Mouse (Mus musculus): Measurements from ENCODE around the gene Tmod3.

Gene Tmod3

DNA sequence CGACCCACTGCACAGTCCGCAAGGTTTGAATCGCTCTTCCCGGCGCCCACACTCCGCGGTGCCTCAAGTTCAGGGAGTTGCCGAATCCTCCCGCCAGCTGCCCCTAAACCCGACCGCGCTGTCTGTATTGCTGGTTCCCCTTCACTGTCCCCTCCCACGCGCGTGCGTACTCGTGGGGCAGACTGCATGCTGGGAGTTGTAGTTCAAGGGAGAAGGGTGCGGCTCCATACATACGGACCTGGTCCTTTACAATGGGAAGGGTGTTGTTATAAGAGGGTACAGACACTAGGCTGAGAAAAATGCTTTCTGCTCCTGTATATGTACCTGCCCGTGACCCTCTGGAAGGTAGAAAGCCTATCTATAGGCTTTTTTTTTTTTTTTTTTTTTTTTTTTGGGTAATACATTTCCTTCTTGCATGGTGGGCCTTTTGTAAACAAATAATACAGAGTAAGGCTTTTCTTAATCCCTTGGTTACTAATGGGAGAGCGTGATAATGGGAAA is at the start of gene Tmod3:
Gene Tmod3 (minus strand): TSS at position 146 of the 501 bp plus-strand sequence.
- DNase-seq, result peak; percentile 95

DNA sequence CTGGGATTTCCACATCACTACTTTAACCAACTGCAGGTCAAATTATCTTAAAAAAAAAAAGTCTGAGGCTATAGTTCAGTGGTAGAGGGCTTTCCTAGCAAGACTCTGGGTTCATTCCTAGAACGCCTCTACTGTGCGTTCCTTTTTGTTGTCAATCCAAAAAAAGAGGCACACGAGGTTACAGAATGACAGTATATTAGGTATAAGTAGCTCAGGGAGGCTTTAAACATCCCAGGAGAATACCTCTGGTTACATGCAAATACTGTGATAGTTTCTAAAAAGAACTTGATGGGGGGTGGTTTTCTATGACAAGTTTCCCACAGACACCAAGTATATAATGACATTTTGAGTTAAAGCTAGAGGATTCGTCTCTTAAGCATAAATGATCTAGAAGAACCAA is 48.0 kb upstream of the Tmod3 start:
- no peak for DNase-seq

DNA sequence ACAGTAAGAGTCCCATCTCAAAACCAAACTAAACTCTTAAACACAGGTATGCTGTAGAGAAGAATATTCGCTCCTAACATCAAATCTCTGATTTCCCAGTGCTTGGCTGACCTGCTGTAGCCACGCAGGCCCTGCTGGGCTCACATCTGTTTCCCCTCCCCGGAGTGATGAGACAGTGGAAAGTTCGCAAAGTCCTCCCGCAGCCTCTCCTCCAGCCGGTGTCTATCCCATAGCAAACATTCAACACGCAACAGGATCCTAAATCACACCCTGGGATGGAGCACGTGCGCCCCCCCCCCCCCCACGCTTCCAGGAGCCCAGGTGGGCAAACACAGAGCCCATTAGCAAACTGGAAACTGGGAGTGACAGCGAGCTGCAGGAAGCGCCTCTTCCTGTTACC is 42.1 kb upstream of the Tmod3 start:
- DNase-seq, result no peak

DNA sequence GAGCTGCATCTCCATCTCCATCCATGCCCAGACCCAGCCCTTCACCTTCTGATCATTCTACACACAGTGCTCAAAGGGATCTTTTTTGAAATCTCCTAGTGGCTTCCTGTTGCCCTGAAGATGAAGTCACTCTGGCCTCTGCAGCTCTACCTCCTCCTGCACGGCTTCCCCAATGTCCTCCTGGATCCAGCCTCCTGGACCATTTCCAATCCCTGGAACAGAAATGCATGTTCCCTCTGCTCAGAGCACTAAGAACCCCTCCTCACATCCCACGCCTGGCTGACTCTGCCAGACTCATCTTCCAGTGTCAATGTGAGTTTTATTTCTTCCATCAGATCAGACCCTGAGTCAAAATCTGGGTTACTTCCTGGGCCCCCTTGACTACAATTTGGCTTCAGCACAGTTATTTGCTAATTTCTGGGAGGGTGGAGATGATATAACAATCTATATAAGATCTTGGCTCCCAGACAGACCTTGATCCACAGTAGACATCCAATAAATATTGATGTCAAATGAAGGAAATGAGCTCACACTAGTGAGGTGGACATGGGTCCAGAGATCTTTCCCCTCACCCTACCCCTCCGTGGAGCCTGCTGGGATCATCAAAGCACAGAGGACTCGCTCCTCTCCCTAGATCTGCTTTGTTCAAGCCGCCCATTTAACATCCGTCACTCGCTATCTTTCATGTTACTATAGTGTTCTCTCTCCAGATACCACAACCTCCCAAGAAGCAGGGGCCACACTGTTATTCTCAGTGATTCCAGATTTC is 40.9 kb upstream of the Tmod3 start:
- no peak for DNase-seq

DNA sequence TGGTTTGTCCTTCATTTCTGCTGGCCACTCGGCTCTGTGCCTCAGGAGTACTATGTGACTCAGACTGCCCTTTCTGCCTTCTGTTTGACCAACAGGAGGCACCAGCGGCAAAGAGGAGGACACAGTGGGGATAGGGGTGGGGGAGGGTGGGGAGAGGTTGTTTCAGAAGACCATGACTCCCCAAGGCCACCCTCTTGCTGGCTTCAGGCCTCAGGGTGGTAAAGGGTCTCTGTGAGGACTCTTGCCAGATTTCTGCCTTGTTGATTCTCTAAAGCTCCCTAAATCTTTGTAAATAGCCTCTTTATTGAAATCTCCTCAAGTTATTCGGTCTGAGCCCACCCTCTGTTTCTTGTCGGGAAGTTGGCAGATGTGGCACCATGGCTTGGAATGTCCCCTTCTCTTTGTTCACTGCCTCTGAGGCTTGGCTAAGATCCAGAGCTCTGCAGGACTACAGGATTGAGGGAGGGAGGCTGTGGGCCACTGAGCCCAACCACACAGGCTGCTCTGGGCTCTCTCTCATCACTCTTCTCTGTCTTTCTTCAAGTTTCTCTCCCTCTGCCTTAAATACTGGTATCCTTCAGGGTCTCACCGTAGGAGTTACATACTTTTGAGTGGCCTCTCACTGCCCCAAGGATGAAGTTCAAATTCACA is 39.9 kb upstream of the Tmod3 start:
- DNase-seq, result no peak

GRCm38 (mm10) chr9:75597596-75597995 is 38.1 kb upstream of the Tmod3 start:
- DNase-seq, result no peak

GRCm38 (mm10) chr9:75597036-75597435 is 37.6 kb upstream of the Tmod3 start:
- DNase-seq, result no peak

- no peak for DNase-seq
Measured at GRCm38 (mm10) chr9:75593481-75593880, 34.0 kb upstream of the Tmod3 start.

GRCm38 (mm10) chr9:75589850-75590790 is 30.7 kb upstream of the Tmod3 start:
- no peak for DNase-seq

- DNase-seq, result peak; percentile 13
Measured at GRCm38 (mm10) chr9:75581694-75582350, 22.4 kb upstream of the Tmod3 start.

GRCm38 (mm10) chr9:75579321-75579720 is 19.9 kb upstream of the Tmod3 start:
- no peak for DNase-seq

DNA sequence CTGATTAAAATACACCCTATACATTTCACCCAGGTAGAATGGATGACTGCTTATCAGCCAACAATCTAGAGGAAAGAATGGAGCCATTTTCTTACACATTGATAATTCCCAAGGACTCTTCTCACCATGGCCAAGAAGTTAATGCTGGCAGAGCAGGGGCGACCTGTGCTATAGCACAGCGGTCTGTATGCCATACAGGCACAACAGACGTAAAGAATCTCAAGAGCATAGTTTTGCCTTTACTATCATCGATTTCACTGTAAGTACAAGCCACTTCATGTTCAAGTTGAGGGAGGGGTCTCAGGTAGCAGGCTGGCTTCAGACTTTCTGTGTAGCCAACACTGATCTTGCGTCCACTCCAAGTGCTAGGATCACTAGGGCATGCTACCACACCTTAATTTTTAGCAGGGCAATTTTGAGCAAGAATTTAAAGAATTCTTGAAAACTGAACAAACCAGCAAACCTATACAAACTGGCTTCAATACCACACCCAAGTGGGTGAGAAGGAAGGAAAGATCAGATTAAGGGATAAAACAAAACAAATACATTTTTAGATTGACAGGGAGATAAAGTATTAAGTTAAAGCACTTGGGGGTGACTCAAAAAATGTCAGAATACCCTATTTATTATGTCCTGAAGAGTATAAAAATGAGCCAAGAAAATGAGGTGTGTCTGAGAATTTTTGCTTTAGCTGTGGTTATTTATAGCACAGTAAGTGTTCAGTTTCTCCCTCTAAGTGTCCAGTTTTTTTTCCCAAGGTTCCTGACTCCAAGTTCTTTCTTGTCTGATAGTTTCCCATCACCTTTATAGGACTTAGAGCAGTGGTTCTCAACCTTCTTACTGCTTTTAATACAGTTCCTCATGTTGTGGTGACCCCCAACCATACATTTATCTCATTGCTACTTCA is 11.8 kb upstream of the Tmod3 start:
- no peak for DNase-seq

- no peak for DNase-seq
Measured at GRCm38 (mm10) chr9:75568399-75568798, 8.9 kb upstream of the Tmod3 start.

- no peak for DNase-seq
Measured at GRCm38 (mm10) chr9:75564892-75565291, 5.4 kb upstream of the Tmod3 start.

DNA sequence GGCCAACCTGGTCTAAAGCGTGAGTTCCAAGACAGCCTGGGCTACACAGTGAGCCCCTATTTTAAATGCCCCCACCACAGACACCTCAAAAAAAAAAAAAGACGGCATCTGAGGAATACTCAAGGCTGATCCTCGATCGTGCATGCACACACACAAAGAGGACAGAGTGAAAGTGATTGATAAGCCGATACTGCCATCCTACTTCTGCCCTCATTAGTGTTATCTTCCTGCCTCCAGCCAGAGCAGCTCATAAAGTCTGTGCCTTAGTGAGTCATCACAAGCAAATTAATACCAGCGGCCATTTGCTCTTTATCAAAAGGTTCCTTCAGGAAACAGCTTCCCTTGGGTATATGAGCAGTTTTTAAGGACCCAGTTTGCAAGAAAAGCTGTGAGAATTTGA is 4.2 kb upstream of the Tmod3 start:
- DNase-seq, result no peak

DNA sequence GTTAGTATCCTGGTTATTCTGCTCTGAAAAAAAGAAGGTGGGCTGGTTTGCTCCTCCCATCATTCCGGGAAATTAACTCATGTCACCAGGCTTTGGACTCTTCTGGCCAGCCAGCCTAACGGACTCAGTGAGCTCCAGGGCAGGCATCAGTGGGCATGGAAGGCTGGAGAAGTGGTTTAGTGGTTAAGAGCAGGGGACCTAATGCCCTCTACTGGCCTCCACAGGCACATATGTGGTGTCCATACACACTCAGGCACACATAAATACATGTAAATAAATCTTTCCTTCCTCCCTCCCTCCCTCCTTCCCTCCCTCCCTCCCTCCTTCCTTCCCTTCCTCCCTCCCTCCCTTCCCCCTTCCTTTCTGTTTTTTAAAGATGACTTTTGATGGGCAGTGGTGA is 3.7 kb upstream of the Tmod3 start:
- no peak for DNase-seq

DNA sequence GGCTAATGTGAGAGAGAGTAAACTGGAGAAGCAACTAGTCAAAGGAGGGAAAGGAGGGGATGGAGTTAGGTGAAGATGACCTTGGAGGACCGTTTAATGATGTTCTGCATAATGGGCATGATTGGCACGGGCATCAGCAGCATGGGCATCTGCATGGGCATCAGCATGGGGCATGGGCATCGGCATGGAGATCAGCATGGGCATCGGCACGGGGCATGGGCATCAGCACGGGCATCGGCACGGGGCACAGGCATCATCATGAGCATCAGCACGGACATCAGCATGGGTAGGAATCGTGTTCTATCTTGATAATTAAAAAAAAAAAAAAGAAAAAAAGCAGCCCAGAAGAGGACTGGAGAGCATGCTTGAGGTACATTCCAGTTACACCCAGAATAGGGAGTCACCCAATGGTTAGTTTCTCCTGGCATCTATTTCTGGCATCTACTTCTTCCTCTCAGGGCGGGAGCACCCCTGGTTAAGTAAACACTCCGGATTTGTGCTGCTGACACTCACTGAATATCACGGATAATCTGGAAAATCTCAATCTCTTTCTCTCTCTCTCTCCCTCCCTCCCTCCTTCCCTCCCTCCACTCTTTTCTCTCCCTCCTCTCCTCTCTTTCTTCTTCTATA is 1.7 kb upstream of the Tmod3 start:
- no peak for DNase-seq

- no peak for DNase-seq
Measured at GRCm38 (mm10) chr9:75560353-75560752, 896 bp upstream of the Tmod3 start.

GRCm38 (mm10) chr9:75558812-75559511 is 495 bp downstream of the Tmod3 start:
- peak; percentile 47 for DNase-seq

GRCm38 (mm10) chr9:75558360-75558759 is 1.1 kb downstream of the Tmod3 start:
- no peak for DNase-seq

All from kidney, adult 18-20 months (tissue).